Mouse (Mus musculus): ENCODE measurements around the gene Arhgef39.

Gene Arhgef39

DNA sequence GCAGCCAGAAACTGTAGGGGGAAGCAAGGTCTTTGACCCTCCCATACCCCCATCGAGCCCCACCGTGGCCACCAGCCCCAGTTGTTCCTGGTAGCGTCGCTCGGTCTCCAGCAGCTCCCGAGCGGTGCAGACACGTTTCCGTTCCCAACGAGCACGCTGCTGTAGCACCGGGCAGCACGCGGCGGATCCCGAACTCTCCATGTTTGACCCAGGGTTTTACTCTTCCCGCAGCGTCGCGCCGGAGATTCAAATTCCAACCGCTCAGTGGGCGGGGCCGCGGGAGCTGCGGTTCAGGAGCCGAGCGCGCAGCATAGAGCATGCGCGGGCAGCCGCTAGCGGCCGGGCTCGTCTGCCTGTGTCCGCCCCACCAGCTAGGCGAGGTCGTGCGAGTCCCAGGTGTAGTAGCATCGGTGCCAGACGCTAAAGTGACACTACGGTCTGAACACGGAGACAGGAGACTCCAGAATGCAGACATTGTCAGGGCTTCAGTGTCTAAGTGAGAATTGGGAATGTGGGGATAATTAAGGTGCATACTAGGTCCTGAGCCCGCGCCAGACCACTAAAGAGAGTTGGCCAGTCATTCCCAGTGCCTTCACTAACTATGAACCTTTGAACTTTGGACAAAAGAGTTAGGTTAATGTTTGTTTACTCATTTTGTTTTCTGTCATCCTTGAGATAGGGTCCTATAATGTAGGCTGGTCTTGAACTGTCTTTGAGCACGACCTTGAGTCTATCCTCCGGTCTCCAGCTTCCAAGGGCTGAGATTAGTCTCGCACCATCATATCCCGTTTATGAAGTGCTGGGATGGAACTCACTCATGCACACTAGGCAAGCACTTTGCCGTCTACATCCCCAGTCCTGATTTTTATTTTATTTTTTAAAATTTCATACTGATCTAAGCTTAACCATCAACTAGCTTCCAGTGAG, at the start of gene Arhgef39:
Arhgef39 (minus strand) TSS at position 289 of the 927 bp plus-strand sequence.
- DNase-seq (ENCODE audit: low spot score in 2 of 2): peak; percentile 61 to 75

DNA sequence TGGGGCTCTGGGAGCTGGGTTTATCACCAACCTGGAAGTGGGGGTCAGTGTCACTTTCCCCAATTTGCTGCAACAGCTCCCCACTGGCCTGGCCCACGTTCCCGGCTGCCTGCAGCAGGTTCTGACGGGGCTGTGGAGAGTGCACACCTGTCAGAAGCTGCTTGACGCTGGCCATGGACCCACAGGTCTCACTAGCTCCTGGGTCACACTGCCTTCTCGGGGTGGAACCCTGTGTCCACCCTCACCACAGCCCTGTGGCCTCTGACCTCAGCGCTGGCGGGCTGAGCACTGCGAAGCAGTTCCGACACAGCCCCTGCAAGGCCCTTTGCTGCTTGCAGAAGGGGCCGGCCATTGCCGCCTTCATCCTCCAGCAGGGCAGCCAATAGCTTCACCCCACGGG, 49.6 kb upstream of the Arhgef39 start:
- no peak for DNase-seq (ENCODE audit: low spot score in 2 of 2)

DNA sequence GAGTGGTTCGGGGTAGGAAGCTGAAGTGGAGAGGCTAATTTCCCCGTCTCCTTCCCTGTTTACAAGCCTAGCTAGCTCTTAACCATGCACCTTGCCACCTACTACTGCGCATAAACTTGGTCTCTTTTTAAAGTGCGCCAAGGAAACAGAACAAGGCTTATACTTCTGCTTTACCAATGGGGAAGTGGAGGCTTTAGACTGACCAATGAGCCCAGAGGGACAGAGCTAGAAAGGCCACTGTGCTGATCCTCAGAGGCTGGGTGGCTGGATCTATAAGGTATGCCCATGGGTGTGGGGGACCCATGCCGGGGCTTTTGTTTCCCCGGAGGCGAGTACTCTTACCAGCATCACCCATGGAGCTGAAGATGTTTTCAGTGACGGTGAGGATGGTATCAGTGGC, 47.7 kb upstream of the Arhgef39 start:
- no peak for DNase-seq (ENCODE audit: low spot score in 2 of 2)

DNA sequence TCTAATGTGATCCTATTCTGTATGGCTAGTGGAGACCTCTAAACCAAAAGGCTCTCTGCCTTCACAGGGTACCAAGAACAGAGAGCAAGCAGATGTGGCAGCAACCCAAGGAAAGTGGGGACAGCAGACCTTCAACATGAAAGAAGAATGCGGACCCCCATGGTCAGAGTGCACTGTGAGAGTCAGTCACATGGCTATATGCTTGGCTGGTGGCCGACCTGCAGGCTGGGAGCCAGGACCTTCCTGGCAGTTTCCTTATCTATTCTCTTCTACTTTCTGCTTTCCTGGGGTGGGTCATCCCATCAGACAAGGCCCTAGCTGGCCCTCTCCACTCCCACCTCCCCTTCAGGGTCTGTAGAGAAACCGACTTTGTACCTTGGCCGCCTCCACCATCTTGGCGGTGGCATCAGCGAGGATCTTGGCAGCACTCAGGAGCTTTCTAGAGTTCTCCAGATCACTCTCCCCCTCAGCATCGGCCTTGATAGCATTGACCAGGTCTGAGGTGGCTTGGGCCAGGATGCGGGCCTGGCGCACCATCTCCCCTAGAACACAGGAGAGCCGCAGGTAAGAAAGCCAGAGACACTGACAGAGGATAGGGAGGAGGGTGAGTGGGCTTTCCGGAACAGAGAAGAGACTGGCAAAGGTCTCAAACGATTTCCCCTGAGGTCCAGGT, 47.0 kb upstream of the Arhgef39 start:
- no peak for DNase-seq (ENCODE audit: low spot score in 2 of 2)

DNA sequence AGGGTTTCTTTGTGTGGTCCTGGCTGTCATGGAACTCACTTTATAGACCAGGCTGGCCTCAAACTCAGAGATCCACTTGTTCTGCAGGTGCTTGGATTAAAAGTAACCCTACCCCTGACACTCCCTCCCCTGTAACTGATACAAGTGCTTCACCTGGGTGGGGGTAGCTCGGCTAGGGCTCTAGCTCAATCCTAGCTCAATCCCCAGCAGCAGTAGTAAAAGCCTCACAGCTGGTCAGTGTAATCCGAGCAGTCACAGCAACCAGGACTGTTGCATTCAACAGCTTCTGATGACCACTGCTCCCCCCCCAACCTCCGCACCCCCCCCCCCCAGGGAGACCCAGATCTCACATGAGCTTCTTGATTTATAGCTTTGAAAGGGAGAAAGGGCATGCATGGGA, 42.5 kb upstream of the Arhgef39 start:
- no peak for DNase-seq (ENCODE audit: low spot score in 2 of 2)

DNA sequence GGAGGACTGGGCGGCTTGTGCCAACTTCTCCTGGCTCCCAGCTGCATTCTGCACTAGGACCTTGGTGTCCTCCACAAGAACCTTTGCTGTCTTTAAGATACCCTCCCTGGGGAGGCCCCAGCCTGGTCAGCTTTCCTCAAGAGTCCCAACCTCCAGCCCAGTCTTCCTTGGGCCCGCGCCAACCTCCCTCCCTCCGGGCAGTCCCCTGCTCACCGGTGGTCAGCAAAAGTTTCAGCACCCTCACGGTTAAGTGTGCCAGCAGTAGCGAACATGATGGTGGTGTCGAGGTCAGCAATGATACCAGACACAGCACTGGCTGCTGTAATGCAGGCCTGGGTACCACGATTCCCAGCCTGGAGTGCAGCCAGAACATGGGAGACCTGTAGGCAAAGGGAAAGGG, 36.5 kb upstream of the Arhgef39 start:
- DNase-seq (ENCODE audit: low spot score in 2 of 2): no peak

DNA sequence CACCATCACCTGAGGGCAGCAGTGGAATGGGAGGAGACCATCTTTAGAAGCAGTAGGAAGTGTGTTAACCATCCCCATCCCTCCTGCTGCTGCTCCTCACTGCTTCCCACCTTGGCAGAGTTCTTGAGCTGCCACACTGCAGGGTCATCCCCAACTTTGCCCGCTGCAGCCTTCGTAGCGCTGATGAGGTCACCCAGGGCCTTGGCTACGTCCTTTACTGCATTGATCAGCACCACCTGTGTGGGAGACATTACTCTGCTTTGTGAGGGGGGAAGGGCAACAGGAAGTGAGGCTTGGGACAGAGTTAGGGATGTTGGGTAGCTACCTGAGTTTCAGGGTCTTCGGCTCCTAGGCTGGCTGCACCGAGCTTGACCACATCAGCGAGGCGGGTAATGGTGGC, 36.1 kb upstream of the Arhgef39 start:
- DNase-seq (ENCODE audit: low spot score in 2 of 2): no peak

DNA sequence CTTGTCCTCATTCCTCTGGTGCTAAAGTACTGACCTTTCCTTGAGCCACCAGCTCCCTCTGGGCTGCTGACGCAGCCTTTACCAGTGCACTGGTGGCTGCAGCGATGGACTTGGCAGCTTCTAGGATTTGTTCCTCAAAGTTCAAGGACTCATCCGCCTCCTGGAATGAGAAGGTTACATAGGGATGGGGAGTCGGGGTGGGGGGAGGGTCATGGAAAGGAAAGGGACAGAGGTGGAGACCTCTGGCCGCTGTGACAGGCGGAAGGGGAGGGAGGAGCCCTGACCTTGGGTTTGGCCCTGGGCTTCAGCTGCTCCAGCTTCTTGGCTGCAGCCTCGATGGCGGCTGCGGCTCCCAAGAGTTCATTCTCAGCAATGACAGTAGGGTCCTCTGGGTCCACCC, 33.8 kb upstream of the Arhgef39 start:
- no peak for DNase-seq (ENCODE audit: low spot score in 2 of 2)

DNA sequence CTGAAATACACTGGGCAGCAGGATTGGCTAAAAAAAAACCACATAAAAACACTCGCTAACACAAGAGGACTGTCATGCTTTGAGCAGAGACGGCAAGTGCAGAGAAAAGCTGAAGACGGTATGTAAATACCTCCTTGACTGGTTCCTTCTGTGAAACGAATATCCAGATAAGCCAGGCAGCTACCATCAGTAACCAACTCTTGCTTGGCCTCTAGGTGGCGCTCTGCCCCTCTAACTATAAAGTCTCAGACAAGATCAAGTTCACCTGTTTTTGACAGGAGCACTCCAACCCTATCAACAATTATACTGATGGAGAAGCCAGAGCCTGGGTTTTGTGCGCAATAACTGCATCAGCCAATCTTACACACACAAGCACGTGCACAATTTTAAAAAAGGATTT, 31.1 kb upstream of the Arhgef39 start:
- peak; percentile 49 to 71 for DNase-seq (ENCODE audit: low spot score in 2 of 2)

DNA sequence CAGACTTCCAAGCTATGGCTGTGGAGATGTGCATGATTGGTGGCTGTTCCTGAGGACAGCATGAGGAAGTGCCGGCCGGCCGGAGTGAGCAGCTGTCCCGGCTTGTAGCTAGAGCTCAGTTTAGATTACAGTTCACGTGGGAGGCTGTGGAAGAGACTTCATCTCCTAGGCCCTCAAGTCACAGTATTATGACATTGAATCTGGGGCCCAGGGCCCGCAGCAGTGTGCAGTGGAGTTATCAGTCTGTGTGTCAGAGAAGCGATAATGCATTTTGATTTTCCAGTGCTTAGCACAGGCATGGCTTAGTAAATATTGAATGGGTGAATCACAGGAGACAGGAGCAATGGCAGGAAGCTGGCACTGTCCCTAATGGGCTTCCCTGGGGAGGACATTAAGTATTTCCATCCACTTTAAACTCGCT, 30.6 kb upstream of the Arhgef39 start:
- no peak for DNase-seq (ENCODE audit: low spot score in 2 of 2)

DNA sequence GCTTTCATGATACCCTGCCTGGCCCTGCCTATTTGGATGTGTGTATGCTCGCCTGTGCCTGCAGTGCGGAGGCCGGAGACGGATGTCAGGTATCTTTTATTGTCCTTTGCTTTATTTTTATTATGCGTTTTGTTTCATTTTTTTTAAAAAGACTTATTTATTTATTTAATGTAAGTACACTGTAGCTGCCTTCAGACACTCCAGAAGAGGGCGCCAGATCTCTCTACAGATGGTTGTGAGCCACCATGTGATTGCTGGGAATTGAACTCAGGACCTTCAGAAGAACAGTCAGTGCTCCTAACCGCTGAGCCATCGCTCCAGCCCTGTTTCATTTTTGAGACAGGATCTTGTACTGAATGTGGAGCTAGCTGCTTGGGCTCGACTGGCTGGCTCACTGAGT, 29.0 kb upstream of the Arhgef39 start:
- no peak for DNase-seq (ENCODE audit: low spot score in 2 of 2)

DNA sequence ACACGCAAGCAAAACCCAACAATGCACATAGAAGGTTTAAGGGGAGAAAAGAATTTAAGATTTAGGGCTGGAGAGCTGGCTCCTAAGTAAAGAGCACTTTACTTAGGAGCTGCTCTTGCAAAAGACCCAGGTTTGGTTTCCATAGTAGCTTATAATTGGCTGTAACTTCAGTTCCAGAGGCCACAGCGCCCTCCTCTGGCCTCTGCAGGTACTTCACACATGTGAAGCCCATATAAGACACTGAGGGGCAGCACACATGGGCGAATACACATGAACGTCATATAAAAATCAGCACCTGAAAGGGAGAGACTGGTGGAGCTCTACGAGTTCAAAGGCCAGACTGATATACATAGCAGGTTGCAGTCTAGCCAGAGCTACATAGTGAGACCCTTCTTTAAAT, 28.4 kb upstream of the Arhgef39 start:
- no peak for DNase-seq (ENCODE audit: low spot score in 2 of 2)

DNA sequence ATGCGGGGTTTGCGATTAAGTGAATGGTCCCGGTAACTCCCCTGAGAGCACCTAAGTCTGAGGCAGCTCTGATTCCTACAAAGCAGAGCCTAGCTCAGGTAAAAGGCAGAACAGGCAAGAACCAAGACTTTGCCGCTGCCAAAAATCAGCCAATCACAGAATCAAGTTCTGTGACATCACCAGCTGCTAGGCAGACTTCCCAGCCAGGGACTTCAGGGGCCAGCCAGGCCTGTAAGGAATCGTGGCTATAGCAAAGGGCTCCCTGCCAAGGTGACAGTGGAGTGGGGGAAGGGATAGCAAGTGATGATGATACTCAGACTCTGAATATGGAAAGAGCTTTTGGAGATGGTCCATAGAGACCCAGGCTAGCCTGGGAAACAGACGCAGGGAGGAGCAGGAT, 20.5 kb upstream of the Arhgef39 start:
- peak; percentile 90 to 95 for DNase-seq (ENCODE audit: low spot score in 2 of 2)

DNA sequence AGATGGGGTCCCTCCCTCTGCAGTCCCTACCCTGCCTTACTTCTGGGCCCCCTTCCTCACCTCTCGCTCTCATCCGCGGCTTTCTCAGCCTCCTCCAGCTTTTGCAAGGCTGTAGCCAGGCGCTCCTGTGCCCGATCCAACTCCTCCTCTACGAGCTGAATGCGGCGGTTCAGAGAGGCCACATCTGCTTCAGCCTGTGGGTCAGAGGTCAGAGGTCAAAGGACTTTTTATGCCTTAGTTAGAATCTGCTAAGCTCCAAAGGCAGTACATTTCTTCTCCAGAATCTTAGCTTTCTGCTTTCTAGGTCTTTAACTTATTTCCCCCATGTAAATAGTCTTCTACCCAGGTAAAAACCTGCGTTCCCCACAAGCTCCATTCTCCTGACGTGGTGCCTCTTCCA, 20.1 kb upstream of the Arhgef39 start:
- DNase-seq (ENCODE audit: low spot score in 2 of 2): no peak

DNA sequence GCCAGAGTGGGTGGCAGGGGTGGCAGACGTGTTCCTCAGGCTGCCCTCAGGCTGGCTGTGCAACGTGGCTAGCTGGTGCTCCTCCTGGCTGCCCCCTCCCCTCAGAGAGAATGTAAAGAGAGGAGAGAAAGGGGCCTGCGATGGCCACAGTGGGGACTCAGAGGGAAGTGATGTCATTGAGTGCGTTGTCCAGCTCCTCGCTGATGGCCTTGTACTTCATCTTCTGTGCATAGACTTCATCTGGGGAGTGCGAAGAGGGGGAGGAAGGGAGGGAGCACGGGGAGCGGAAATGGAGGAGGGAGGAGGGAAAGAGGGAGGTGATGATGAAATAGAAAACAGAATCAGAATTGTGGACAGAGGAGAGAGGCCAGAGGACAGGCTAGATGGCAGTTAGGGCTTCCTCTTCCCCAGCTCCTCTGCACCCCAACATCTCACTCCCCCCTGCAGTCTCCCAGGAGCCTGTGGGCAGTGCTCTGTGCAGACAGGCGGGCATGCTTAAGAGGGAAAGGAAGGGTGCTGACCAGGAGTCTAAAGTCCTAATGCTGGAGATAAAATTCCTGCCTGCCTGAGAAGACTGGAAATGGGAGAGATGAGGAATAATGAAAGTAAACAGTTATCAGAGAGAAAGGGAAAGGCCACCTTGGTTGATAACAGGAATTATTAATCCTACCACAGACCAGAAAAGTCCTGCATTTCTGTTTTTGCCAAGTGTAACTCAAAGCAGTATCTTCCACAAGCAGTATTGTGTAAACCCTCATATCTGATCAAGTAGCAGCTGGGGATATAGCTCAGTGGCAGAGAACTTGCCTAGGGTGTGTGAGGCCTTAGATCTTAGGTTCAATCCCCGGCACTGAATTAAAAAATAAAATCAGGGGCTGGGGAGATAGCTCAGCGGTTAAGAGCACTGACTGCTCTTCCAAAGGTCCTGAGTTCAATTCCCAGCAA, 16.5 kb upstream of the Arhgef39 start:
- DNase-seq (ENCODE audit: low spot score in 2 of 2): no peak

DNA sequence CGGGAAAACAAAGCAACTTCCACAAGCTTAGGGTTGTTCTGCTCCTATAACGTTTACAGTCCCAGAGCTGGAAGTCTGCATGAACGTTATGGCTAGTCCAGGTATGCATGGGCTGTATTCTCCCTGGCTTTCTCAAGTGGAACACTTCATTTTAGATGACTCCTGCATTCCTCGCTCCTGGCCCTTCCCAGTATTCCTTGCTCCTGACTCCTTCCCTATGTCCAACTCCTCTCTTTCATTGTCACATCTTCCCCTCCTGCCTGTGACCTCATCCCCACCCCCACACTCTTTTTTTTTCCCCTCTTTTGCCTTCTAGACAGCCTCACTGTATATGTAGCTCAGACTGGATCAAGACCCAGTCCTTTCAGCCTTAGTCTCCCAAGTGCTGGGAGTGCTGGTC, 14.3 kb upstream of the Arhgef39 start:
- no peak for DNase-seq (ENCODE audit: low spot score in 2 of 2)

DNA sequence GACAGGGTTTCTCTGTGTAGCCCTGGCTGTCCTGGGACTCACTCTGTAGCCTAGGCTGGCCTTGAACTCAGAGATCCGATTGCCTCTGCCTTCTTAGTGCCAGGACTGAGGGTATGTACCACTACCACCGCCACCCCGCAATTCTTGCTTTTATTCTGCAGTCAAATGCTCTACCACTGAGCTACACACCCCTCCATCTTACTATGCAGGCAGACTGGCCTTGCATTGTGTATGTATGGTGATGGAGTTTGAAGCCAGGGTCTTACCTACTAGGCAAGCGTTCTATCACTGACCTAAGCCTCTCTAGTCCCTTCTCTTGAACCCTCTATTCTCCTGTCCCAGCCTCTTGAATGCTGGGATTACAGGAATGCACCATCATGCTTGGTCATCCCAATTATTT, 13.8 kb upstream of the Arhgef39 start:
- no peak for DNase-seq (ENCODE audit: low spot score in 2 of 2)

DNA sequence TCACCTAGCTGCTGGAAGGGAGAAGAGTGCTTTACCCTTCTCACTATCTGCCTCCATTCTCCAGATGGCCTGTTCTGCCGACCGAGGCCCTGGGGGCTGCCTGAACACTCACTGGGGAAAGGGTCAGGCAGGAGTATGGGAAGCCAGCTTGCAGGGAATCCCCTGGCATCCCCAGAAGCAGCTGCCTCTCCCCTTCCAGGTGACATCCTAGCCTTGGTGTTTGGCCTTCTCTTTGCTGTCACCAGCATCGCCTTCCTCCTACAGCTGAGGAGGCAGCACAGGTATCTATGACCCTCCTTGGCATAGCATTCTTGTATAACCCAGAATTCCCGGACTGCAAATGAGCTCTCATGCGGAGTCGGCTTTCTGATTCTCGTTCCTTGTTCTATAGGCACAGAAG, 13.2 kb upstream of the Arhgef39 start:
- DNase-seq (ENCODE audit: low spot score in 2 of 2): no peak

DNA sequence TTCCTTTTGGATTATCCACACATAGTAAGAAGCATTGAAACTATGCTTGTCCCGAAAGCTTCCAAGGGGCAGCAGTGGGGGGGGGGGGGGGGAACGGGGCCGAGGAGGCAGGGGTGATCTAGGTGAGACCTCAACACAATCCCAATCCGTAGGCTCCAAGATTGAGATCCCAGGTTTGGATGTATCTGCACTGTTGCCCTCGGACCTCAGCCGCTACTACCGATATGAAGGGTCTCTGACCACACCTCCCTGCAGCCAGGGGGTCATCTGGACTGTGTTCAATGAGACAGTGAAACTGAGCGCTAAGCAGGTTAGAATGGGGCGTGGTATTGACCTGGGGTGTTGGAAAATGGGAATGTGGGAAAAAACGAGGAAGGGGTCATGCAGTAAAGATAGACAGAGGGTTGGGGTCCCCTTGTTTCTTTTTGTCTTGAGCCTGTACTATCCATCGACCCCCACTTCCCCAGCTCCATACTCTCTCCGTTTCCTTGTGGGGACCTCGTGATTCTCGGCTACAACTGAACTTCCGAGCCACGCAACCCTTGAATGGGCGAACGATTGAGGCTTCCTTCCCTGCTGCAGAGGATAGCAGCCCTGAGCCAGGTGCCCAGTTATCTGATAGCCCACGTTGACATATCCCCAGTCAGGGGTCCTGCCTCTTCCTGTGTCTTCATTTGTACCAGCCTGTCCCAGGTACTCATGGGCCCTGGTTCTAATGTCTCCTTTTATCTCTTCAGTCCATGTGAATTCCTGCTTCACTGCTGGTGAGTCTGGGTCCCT, 12.4 kb upstream of the Arhgef39 start:
- no peak for DNase-seq (ENCODE audit: low spot score in 2 of 2)

DNA sequence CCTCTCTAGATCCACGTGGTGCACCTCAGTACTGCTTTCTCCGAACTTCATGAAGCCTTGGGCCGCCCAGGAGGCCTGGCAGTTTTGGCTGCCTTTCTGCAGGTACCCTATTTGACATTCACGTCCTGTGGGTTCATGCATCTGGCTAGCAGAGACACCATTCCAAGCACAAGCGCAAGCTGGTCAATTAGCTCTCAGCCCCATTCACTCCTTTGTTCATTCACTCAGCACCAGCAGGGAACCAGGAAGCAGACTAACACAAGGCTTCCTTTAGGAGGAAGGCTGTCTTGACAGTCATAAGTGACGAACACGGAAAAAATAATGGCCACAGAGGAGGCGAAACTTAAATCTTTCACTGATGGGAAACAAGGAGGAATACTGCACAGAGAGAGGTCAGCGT, 9.6 kb upstream of the Arhgef39 start:
- no peak for DNase-seq (ENCODE audit: low spot score in 2 of 2)

DNA sequence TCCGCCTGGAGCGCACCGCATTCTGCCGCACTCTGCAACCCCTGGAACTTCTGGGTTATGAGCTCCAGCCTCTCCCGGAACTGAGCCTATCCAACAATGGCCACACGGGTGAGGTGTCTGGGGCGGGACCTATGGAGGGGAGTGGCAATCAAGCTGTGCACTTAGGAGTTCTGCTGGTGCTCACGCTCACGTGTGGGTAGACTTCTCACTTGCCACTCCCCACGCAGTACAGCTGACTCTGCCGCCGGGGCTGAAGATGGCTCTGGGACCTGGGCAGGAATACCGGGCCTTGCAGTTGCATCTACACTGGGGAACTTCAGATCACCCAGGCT, 9.1 kb upstream of the Arhgef39 start:
- no peak for DNase-seq (ENCODE audit: low spot score in 2 of 2)
